Mouse (Mus musculus): ENCODE results near the gene Bclaf1. TPM values are rescaled to one million over a fixed set of nuclear protein-coding genes. Genes with fewer than 3 reads are reported as not detected.

Gene Bclaf1
- polyA plus RNA-seq, 1 experiment from 2014 or later, result 103 TPM

DNA sequence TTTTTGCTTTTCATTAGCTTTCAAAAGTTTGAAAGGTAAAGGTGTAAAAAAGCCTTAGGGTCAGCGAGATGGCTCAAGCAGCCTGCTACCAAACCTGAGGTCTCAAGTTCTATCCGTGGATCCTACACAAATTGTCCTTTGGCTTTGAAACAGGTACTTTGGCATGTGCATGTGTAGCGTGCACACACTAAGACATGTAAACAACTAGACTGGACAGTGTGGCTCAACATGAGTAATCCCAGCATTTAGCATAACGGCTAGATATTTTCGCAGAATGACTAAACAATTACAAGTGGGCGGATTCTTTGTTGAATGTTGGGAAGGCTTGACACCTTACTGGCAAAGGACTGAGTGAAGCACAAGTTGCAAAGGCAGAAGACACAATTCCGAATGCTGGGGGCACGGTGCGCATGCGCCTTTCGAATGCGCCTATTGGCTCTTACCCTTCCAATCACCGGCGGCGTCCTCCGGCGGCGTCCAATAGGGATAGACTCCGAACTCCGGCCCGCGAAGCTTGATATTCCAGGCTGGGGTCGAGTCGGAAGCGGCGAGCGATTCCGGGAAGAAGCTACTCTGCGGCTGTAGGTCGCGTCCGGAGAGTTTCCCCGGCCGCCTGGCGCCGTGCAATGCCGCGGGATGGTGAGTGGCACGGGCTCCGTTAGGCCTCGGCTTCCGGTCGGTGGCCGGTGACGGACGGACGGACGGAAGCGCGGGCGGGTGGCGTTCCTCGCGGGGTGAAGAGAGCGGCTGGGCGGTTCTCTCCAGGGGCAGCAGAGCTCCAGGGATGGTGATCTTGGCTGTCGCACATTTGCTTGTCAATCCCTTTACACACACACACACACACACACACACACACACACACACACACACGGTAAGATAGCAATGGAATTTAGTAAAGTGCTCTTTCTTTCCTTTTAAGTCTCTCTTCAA is 35.3 kb downstream of the Bclaf1 start, which contains the start of gene Mtfr2:
Gene Mtfr2, plus strand, starts transcription at position 486 of the 930 bp plus-strand sequence.
- H3K36me3 ChIP-seq (ENCODE audit: control insufficient read depth, insufficient read depth, low read length), result peaks cover 13% of the 10 kb centered on the region
- H3K9me3 ChIP-seq (replicated peaks; ENCODE audit: control insufficient read depth, low read length), result no peaks in the 10 kb centered on the region
- no peaks in the 10 kb centered on the region for H3K27me3 ChIP-seq (ENCODE audit: control insufficient read depth, insufficient read depth, low read length)
- H3K4me2 ChIP-seq (ENCODE audit: low read depth, low read length), result peak within 1 kb of the TSS; percentile 88
- H3K4me1 ChIP-seq (ENCODE audit: control insufficient read depth, insufficient read depth, low read length), result peaks cover 9% of the 10 kb centered on the region; the same call in 1 of the 2 replicates
- WGBS, result 1% methylated on average over 58 of the region's 58 CpGs
- peak within 1 kb of the TSS; percentile 84 for H3K4me3 ChIP-seq (replicated peaks; ENCODE audit: low read length)
- peak within 1 kb of the TSS; percentile 77 for H3K9ac ChIP-seq (ENCODE audit: low read length)
- peak; percentile 96 for ATAC-seq (ENCODE audit: insufficient read depth, low FRiP score)
- peak within 1 kb of the TSS; percentile 69 for H3K27ac ChIP-seq (ENCODE audit: low read length)

DNA sequence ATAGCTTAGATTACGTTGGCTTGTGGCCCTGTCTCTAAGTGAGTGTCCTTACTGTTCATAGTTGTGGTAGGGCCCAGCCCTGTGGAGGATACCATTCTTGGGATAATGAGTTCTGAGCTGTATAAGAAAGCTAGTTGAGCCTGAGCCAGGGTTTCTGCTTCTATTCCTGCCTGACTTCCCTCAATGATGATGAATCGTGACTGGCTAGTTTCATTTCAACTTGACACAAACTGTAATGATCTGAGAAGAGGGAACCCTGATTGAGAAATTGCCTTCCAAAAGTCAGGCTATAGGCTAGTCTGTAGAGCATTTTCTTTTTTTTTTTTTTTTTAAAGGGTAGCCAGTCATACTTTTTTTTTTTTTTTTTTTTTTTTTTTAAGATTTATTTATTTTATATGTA is 36.6 kb downstream of the Bclaf1 start:
- WGBS, result 89% methylated on average over 2 of the region's 2 CpGs
- peak overlapping the region; percentile 88; the same call in 1 of the 2 replicates for H3K4me2 ChIP-seq (ENCODE audit: low read depth, low read length)

GRCm38 (mm10) chr10:20361542-20362449 is 49.5 kb downstream of the Bclaf1 start:
- no peak overlapping the region for H3K9ac ChIP-seq (ENCODE audit: low read length)
- no peak overlapping the region for H3K27ac ChIP-seq (ENCODE audit: low read length)
- 56% methylated on average over 10 of the region's 10 CpGs for WGBS
- no peak for ATAC-seq (ENCODE audit: insufficient read depth, low FRiP score)
- no peak overlapping the region for H3K4me2 ChIP-seq (ENCODE audit: low read depth, low read length)
- H3K4me3 ChIP-seq (replicated peaks; ENCODE audit: low read length), result no peak overlapping the region
- no peaks in the 10 kb centered on the region for H3K4me1 ChIP-seq (ENCODE audit: control insufficient read depth, insufficient read depth, low read length)
- no peaks in the 10 kb centered on the region for H3K36me3 ChIP-seq (ENCODE audit: control insufficient read depth, insufficient read depth, low read length)
- no peaks in the 10 kb centered on the region for H3K27me3 ChIP-seq (ENCODE audit: control insufficient read depth, insufficient read depth, low read length)
- no peaks in the 10 kb centered on the region for H3K9me3 ChIP-seq (replicated peaks; ENCODE audit: control insufficient read depth, low read length)

More for the DNA sequence above, 36.6 kb downstream of the Bclaf1 start:
- ATAC-seq (ENCODE audit: insufficient read depth, low FRiP score), result no peak
- Histone ChIP-seq H3K36me3 (ENCODE audit: control insufficient read depth, insufficient read depth, low read length) (peaks cover 13% of the 10 kb centered on the region), H3K27me3 (ENCODE audit: control insufficient read depth, insufficient read depth, low read length) (no peaks in the 10 kb centered on the region), H3K9me3 (replicated peaks; ENCODE audit: control insufficient read depth, low read length) (no peaks in the 10 kb centered on the region), H3K4me3 (replicated peaks; ENCODE audit: low read length) (no peak overlapping the region), H3K9ac (ENCODE audit: low read length) (no peak overlapping the region), H3K27ac (ENCODE audit: low read length) (no peak overlapping the region), H3K4me1 (ENCODE audit: control insufficient read depth, insufficient read depth, low read length) (peaks cover 9% of the 10 kb centered on the region; the same call in 1 of the 2 replicates)

- no peak overlapping the region for H3K4me2 ChIP-seq (ENCODE audit: low read depth, low read length)
- no peak for ATAC-seq (ENCODE audit: insufficient read depth, low FRiP score)
- H3K9me3 ChIP-seq (replicated peaks; ENCODE audit: control insufficient read depth, low read length), result no peaks in the 10 kb centered on the region
- no peak overlapping the region for H3K9ac ChIP-seq (ENCODE audit: low read length)
- no peaks in the 10 kb centered on the region for H3K27me3 ChIP-seq (ENCODE audit: control insufficient read depth, insufficient read depth, low read length)
- 66% methylated on average over 4 of the region's 4 CpGs for whole genome bisulfite sequencing
- no peaks in the 10 kb centered on the region for H3K4me1 ChIP-seq (ENCODE audit: control insufficient read depth, insufficient read depth, low read length)
- no peaks in the 10 kb centered on the region for H3K36me3 ChIP-seq (ENCODE audit: control insufficient read depth, insufficient read depth, low read length)
- no peak overlapping the region for H3K27ac ChIP-seq (ENCODE audit: low read length)
- H3K4me3 ChIP-seq (replicated peaks; ENCODE audit: low read length), result no peak overlapping the region
Measured at GRCm38 (mm10) chr10:20362450-20363118, 50.3 kb downstream of the Bclaf1 start.

DNA sequence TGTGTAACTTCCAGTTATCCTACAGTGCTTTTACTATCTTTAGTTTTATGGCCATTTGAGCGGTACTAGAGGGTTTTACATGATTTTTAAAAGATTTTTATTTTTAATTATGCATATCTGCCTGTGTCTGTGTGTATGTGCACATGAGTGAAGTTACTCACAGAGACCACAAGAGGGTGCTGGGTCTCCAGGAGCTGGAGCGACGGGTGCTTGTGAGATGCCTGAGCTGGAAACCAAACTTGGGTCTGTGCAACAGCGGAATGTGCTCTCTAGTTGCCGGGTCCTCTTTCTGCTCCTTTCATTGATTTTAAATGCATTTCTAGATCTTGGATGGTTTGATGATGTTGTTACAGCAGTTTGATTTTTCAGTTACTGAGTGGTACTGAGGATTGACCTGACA is 59.8 kb downstream of the Bclaf1 start:
- no peak overlapping the region for H3K27ac ChIP-seq (ENCODE audit: low read length)
- no peaks in the 10 kb centered on the region for H3K4me1 ChIP-seq (ENCODE audit: control insufficient read depth, insufficient read depth, low read length)
- ATAC-seq (ENCODE audit: insufficient read depth, low FRiP score), result no peak
- no peak overlapping the region for H3K4me2 ChIP-seq (ENCODE audit: low read depth, low read length)
- no peaks in the 10 kb centered on the region for H3K36me3 ChIP-seq (ENCODE audit: control insufficient read depth, insufficient read depth, low read length)
- H3K27me3 ChIP-seq (ENCODE audit: control insufficient read depth, insufficient read depth, low read length), result no peaks in the 10 kb centered on the region
- H3K9me3 ChIP-seq (replicated peaks; ENCODE audit: control insufficient read depth, low read length), result 0 out of 2 replicates have a peak, but pooled peaks cover 4% of the 10 kb centered on the region
- no peak overlapping the region for H3K9ac ChIP-seq (ENCODE audit: low read length)
- 91% methylated on average over 5 of the region's 5 CpGs for WGBS
- H3K4me3 ChIP-seq (replicated peaks; ENCODE audit: low read length), result no peak overlapping the region

- Histone ChIP-seq H3K9me3 (replicated peaks; ENCODE audit: control insufficient read depth, low read length) (no peaks in the 10 kb centered on the region), H3K27me3 (ENCODE audit: control insufficient read depth, insufficient read depth, low read length) (no peaks in the 10 kb centered on the region), H3K9ac (ENCODE audit: low read length) (no peak overlapping the region), H3K36me3 (ENCODE audit: control insufficient read depth, insufficient read depth, low read length) (no peaks in the 10 kb centered on the region), H3K4me1 (ENCODE audit: control insufficient read depth, insufficient read depth, low read length) (no peaks in the 10 kb centered on the region), H3K4me2 (ENCODE audit: low read depth, low read length) (no peak overlapping the region), H3K27ac (ENCODE audit: low read length) (no peak overlapping the region), H3K4me3 (replicated peaks; ENCODE audit: low read length) (no peak overlapping the region)
- 79% methylated on average over 9 of the region's 9 CpGs for WGBS
- no peak for ATAC-seq (ENCODE audit: insufficient read depth, low FRiP score)
Measured at GRCm38 (mm10) chr10:20377621-20378020, 65.4 kb downstream of the Bclaf1 start.

DNA sequence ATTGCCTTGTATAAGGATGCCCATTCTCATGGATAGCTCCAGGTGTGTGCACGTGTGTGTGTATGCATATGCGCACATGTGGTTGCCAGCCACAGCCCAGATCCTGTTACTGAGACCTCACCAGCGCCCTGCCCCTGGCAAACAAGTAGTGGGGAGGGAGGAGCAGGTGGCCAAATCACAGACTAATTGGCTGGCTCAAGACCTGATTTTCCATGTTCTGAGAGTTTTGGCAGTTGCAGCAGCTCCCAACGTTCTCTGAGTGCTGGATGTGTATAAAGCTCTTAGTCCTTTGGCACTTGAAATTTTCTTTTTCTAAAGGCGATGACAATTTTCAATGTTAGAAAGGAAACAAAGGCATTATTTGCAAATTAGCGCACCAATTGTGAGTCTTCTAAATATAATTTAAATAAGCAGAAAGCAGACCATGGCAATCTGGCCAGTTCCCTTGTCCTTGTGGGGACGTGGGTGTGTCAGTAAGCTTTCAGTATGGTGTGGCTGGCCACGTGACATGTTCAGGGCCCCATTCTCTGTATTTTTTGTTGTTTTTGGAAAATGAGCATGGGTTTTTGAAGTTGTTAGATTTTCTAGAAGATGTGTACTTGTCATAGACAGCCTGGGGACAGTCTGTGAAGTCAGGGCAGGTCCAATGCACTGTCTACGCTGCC is 66.9 kb downstream of the Bclaf1 start:
- no peak for ATAC-seq (ENCODE audit: insufficient read depth, low FRiP score)
- Histone ChIP-seq H3K4me2 (ENCODE audit: low read depth, low read length) (no peak overlapping the region), H3K27me3 (ENCODE audit: control insufficient read depth, insufficient read depth, low read length) (no peaks in the 10 kb centered on the region), H3K36me3 (ENCODE audit: control insufficient read depth, insufficient read depth, low read length) (no peaks in the 10 kb centered on the region), H3K9ac (ENCODE audit: low read length) (no peak overlapping the region), H3K9me3 (replicated peaks; ENCODE audit: control insufficient read depth, low read length) (no peaks in the 10 kb centered on the region), H3K4me1 (ENCODE audit: control insufficient read depth, insufficient read depth, low read length) (no peaks in the 10 kb centered on the region), H3K27ac (ENCODE audit: low read length) (no peak overlapping the region), H3K4me3 (replicated peaks; ENCODE audit: low read length) (no peak overlapping the region)
- WGBS, result 76% methylated on average over 9 of the region's 9 CpGs

- WGBS, result 83% methylated on average over 3 of the region's 3 CpGs
- Histone ChIP-seq H3K9ac (ENCODE audit: low read length) (no peak overlapping the region), H3K36me3 (ENCODE audit: control insufficient read depth, insufficient read depth, low read length) (no peaks in the 10 kb centered on the region)
Measured at GRCm38 (mm10) chr10:20380798-20381197, 68.5 kb downstream of the Bclaf1 start.

More at GRCm38 (mm10) chr10:20380798-20381197, 68.5 kb downstream of the Bclaf1 start:
- H3K4me1 ChIP-seq (ENCODE audit: control insufficient read depth, insufficient read depth, low read length), result no peaks in the 10 kb centered on the region
- H3K4me3 ChIP-seq (replicated peaks; ENCODE audit: low read length), result no peak overlapping the region
- H3K9me3 ChIP-seq (replicated peaks; ENCODE audit: control insufficient read depth, low read length), result no peaks in the 10 kb centered on the region
- H3K27me3 ChIP-seq (ENCODE audit: control insufficient read depth, insufficient read depth, low read length), result no peaks in the 10 kb centered on the region
- no peak for ATAC-seq (ENCODE audit: insufficient read depth, low FRiP score)
- no peak overlapping the region for H3K27ac ChIP-seq (ENCODE audit: low read length)
- H3K4me2 ChIP-seq (ENCODE audit: low read depth, low read length), result no peak overlapping the region

Data from stomach, embryonic 16.5 days (tissue).